Mouse (Mus musculus): ENCODE data around the gene Aldh1b1.

- TF ChIP-seq CTCF (IDR thresholded peaks at IDR 0.05; ENCODE audit: low read depth, low read length) (no peak), POLR2A (IDR thresholded peaks at IDR 0.05; ENCODE audit: extremely low read depth, insufficient read depth, low read length) (no peak)
These were observed 33.1 kb upstream of the Aldh1b1 start for GRCm38 (mm10) chr4:45765565-45766201.

Data from liver, adult 2 months (tissue).